Comparison of ENCODE assay signal across 9 mouse cellular contexts in genomic region chr16:85747589-85748360, GRCm38 (mm10). TPM values are rescaled to one million over a fixed set of nuclear protein-coding genes. Genes with fewer than 3 reads are reported as not detected.
DNase-seq lines count a peak whose midpoint lies in the region; ATAC-seq and TF ChIP-seq lines count a peak whose summit lies in the region.
"Had no signal": no experiment of that assay in that cellular context is flagged by ENCODE, and none has a peak within 500 bp of the region (broad histone marks: within the 10 kb centered on the region; RNA-seq: fewer than 3 reads in every experiment).

No protein-coding gene starts in this region.

- H3K4me3 ChIP-seq in layer of hippocampus, adult 2 months: peak overlapping the region; percentile 30; the same call in 1 of the 2 replicates
- no peak overlapping the region for H3K4me3 ChIP-seq in heart, embryonic 11.5 days (ENCODE audit: low read depth, low read length)
- H3K4me3 ChIP-seq in kidney, embryonic 15.5 days (replicated peaks): no peak overlapping the region
- no peak overlapping the region for H3K4me3 ChIP-seq in neural tube, embryonic 14.5 days (ENCODE audit: low read depth, low read length)
- H3K4me3 ChIP-seq: megakaryocyte, embryonic 14.5 days had no signal

- H3K4me2 ChIP-seq in heart, embryonic 11.5 days: no peak overlapping the region
- H3K4me2 ChIP-seq in kidney, embryonic 15.5 days: peak overlapping the region; percentile 16; the same call in 1 of the 2 replicates
- no peak overlapping the region for H3K4me2 ChIP-seq in neural tube, embryonic 14.5 days (ENCODE audit: low read depth, low read length)

- ATAC-seq in heart, embryonic 11.5 days (replicated peaks; ENCODE audit: insufficient number of reproducible peaks, low FRiP score, low TSS enrichment): no peak; the same call in 1 of the 2 replicates
- ATAC-seq in kidney, embryonic 15.5 days (replicated peaks; ENCODE audit: low FRiP score): peak; percentile 36; the same call in 1 of the 2 replicates
- ATAC-seq in neural tube, embryonic 14.5 days (ENCODE audit: low read depth): peak; percentile 92
- ATAC-seq in erythroblast, adult 5-6 weeks (replicated peaks; ENCODE audit: low FRiP score, poor library complexity, severe bottlenecking): no peak

- 45% methylated on average over 16 of the region's 16 CpGs for WGBS in heart, embryonic 11.5 days (ENCODE audit: insufficient replicate concordance)
- 41% methylated on average over 16 of the region's 16 CpGs for WGBS in kidney, embryonic 15.5 days
- WGBS in neural tube, embryonic 14.5 days: 48% methylated on average over 16 of the region's 16 CpGs

- H3K27me3 ChIP-seq in heart, embryonic 11.5 days (ENCODE audit: control insufficient read depth, insufficient read depth, low read length): no peaks in the 10 kb centered on the region
- no peaks in the 10 kb centered on the region for H3K27me3 ChIP-seq in kidney, embryonic 15.5 days
- H3K27me3 ChIP-seq in neural tube, embryonic 14.5 days (ENCODE audit: control insufficient read depth, insufficient read depth, low read length): no peaks in the 10 kb centered on the region
- H3K27me3 ChIP-seq: megakaryocyte, embryonic 14.5 days had no signal

- no peak for DNase-seq in layer of hippocampus, adult 2 months (ENCODE audit: low spot score in 2 of 2)
- DNase-seq in layer of hippocampus, postnatal 25 days (ENCODE audit: extremely low spot score in 1 of 2, low spot score in 1 of 2): no peak
- peak; percentile 77 to 82 for DNase-seq in adrenal gland, postnatal 36 days
- no peak for DNase-seq in right cerebral cortex, adult 2 months (ENCODE audit: low spot score in 2 of 2)

- H3K36me3 ChIP-seq in heart, embryonic 11.5 days (ENCODE audit: control insufficient read depth, insufficient read depth, low read length): no peaks in the 10 kb centered on the region
- no peaks in the 10 kb centered on the region for H3K36me3 ChIP-seq in kidney, embryonic 15.5 days
- H3K36me3 ChIP-seq in neural tube, embryonic 14.5 days (ENCODE audit: control insufficient read depth, insufficient read depth, low read length): no peaks in the 10 kb centered on the region

- H3K9me3 ChIP-seq in heart, embryonic 11.5 days (replicated peaks; ENCODE audit: control insufficient read depth, low read length): no peaks in the 10 kb centered on the region
- H3K9me3 ChIP-seq in kidney, embryonic 15.5 days (replicated peaks): no peaks in the 10 kb centered on the region
- no peaks in the 10 kb centered on the region for H3K9me3 ChIP-seq in neural tube, embryonic 14.5 days (ENCODE audit: control insufficient read depth, low read length)

- H3K4me1 ChIP-seq in heart, embryonic 11.5 days (ENCODE audit: control insufficient read depth, insufficient read depth, low read length): peaks cover 10% of the 10 kb centered on the region
- H3K4me1 ChIP-seq in kidney, embryonic 15.5 days: 0 out of 2 replicates have a peak, but pooled peaks cover 2% of the 10 kb centered on the region
- no peaks in the 10 kb centered on the region for H3K4me1 ChIP-seq in neural tube, embryonic 14.5 days (ENCODE audit: control insufficient read depth, insufficient read depth, low read length)
- H3K4me1 ChIP-seq: megakaryocyte, embryonic 14.5 days had no signal

- no peak for TF ChIP-seq CTCF in layer of hippocampus, adult 2 months (conservative IDR thresholded peaks at IDR 0.05)

- H3K9ac ChIP-seq in heart, embryonic 11.5 days (ENCODE audit: low read depth, low read length): no peak overlapping the region
- no peak overlapping the region for H3K9ac ChIP-seq in kidney, embryonic 15.5 days
- H3K9ac ChIP-seq in neural tube, embryonic 14.5 days (replicated peaks; ENCODE audit: low read depth, low read length): no peak overlapping the region

- H3K27ac ChIP-seq in layer of hippocampus, adult 2 months: no peak overlapping the region
- H3K27ac ChIP-seq in heart, embryonic 11.5 days (ENCODE audit: low read depth, low read length): peak overlapping the region; percentile 54
- no peak overlapping the region for H3K27ac ChIP-seq in kidney, embryonic 15.5 days
- no peak overlapping the region for H3K27ac ChIP-seq in neural tube, embryonic 14.5 days (ENCODE audit: low read depth, low read length)

RNA-seq across cellular contexts. Expression of gene Adamts1, which starts 55.1 kb away (rescaled TPM):
- total RNA-seq in layer of hippocampus, adult 2 months (2021): 10 to 100 TPM; 19.7 to 27.8 TPM
- total RNA-seq in layer of hippocampus, postnatal 25 days (2021): 10 to 100 TPM; 23.1 to 24.2 TPM
- 10 to 100 TPM; 23.8 to 48.1 TPM for total RNA-seq in adrenal gland, postnatal 36 days (2021)
- polyA plus RNA-seq in heart, embryonic 11.5 days (2014; fragmentation: Nextera tagmentation; extraction: Ambion mirVana): 46.6 and 66.1 TPM in 2 replicates
- 88.9 and 95.8 TPM in 2 replicates for polyA plus RNA-seq in kidney, embryonic 15.5 days (2015; fragmentation: Nextera tagmentation; extraction: Ambion mirVana)
- 2.8 and 9.2 TPM in 2 replicates for polyA plus RNA-seq in neural tube, embryonic 14.5 days (2014; fragmentation: Nextera tagmentation; extraction: Ambion mirVana)
- not detected in 2 replicates for total RNA-seq in erythroblast, adult 5-6 weeks (2015; ENCODE audit: low replicate concordance)
- total RNA-seq in erythroblast, adult 5-6 weeks (2017; ENCODE audit: low replicate concordance): not detected in 2 replicates

Comparison
In these comparisons a context has a peak if more than half of its experiments do, and no peak if none do; other contexts are left out.
1. DNase-seq: peak in adrenal gland, postnatal 36 days (2 of 2); none in layer of hippocampus, adult 2 months (0 of 2), layer of hippocampus, postnatal 25 days (0 of 2) and right cerebral cortex, adult 2 months (0 of 2).
2. ATAC-seq: peak in kidney, embryonic 15.5 days (single experiment) and neural tube, embryonic 14.5 days (single experiment); none in heart, embryonic 11.5 days (single experiment) and erythroblast, adult 5-6 weeks (single experiment).
3. RNA of gene Adamts1, which starts 55.1 kb away (total RNA-seq): 23.8 to 48.1 TPM in adrenal gland, postnatal 36 days, 19.7 to 27.8 TPM in layer of hippocampus, adult 2 months and 23.1 to 24.2 TPM in layer of hippocampus, postnatal 25 days; not detected in erythroblast, adult 5-6 weeks; every median in the first group is over 10 times any median in the second.